ENCODE assay signal across 16 mouse cellular contexts in the genomic region with DNA sequence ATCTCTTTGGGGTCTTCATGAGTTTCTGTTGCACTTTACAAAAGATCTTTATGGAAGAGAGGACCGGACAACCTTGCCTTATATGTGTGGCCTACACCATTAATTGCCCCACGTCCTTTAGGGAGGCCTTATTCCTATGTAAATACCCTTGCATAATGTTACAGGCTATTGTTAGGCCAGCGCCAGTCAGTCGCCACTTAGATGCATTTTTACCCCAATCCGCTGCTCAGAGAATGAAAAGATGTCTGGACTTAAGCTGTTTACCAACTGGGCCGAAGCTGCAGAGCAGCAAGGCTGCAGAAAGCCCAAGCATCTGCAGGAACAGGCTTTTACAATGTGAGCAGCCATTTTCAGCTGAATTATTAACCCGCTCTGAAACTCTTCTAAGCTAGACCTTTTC.
DNase-seq lines count a peak whose midpoint lies in the region; ATAC-seq lines count a peak whose summit lies in the region.
"Had no signal": no experiment of that assay in that cellular context is flagged by ENCODE, and none has a peak within 500 bp of the region (broad histone marks: within the 10 kb centered on the region; RNA-seq: fewer than 3 reads in every experiment).

No protein-coding gene starts in this region.

- H3K27ac ChIP-seq in limb, embryonic 11.5 days (replicated peaks; ENCODE audit: low read depth, low read length), result no peak overlapping the region
- no peak overlapping the region; the same call in 1 of the 2 replicates for H3K27ac ChIP-seq in limb, embryonic 10.5 days
- no peak overlapping the region for H3K27ac ChIP-seq in forebrain, embryonic 15.5 days (replicated peaks)
- 0 out of 2 replicates have a peak overlapping the region, but pooled peaks have one; percentile 51 for H3K27ac ChIP-seq in midbrain, embryonic 16.5 days (ENCODE audit: low read length)

- intact Hi-C loops in left cerebral cortex, postnatal 36 days (cut with DNase I), result no loop called here

- H3K36me3 ChIP-seq in limb, embryonic 11.5 days (ENCODE audit: control insufficient read depth, insufficient read depth, low read length), result no peaks in the 10 kb centered on the region
- no peaks in the 10 kb centered on the region for H3K36me3 ChIP-seq in limb, embryonic 10.5 days
- H3K36me3 ChIP-seq in forebrain, embryonic 15.5 days, result no peaks in the 10 kb centered on the region
- no peaks in the 10 kb centered on the region for H3K36me3 ChIP-seq in midbrain, embryonic 16.5 days (ENCODE audit: control insufficient read depth, insufficient read depth, low read length)

- no peak overlapping the region for H3K4me3 ChIP-seq in limb, embryonic 11.5 days (ENCODE audit: low read depth, low read length)
- no peak overlapping the region for H3K4me3 ChIP-seq in limb, embryonic 10.5 days
- no peak overlapping the region for H3K4me3 ChIP-seq in forebrain, embryonic 15.5 days
- no peak overlapping the region for H3K4me3 ChIP-seq in midbrain, embryonic 16.5 days (ENCODE audit: low read depth, low read length)

- H3K9me3 ChIP-seq in limb, embryonic 11.5 days (ENCODE audit: control insufficient read depth, low read length), result no peaks in the 10 kb centered on the region
- no peaks in the 10 kb centered on the region for H3K9me3 ChIP-seq in limb, embryonic 10.5 days (replicated peaks)
- no peaks in the 10 kb centered on the region for H3K9me3 ChIP-seq in forebrain, embryonic 15.5 days
- H3K9me3 ChIP-seq in midbrain, embryonic 16.5 days (replicated peaks; ENCODE audit: control insufficient read depth, low read length, poor library complexity, severe bottlenecking), result no peaks in the 10 kb centered on the region

- no peak overlapping the region for H3K4me2 ChIP-seq in limb, embryonic 11.5 days (ENCODE audit: low read depth, severe bottlenecking)
- no peak overlapping the region for H3K4me2 ChIP-seq in forebrain, embryonic 15.5 days (replicated peaks)
- H3K4me2 ChIP-seq in midbrain, embryonic 16.5 days (ENCODE audit: low read length), result no peak overlapping the region

- peak; percentile 28 for DNase-seq in limb, embryonic 11.5 days (ENCODE audit: low spot score)
- no peak for DNase-seq in limb, embryonic 10.5 days (ENCODE audit: low spot score)
- peak; percentile 36 for DNase-seq in embryo, embryonic 11 days
- DNase-seq in left cerebral cortex, postnatal 36 days (ENCODE audit: low spot score in 2 of 2), result no peak
- DNase-seq in adrenal gland, postnatal 4 days (ENCODE audit: low spot score in 2 of 2), result no peak
- DNase-seq: adrenal gland, postnatal 14 days; B cell, adult 2 months; cerebellum, adult 8-10 months; heart, postnatal 14 days; kidney, adult 8-10 months; kidney, postnatal 25 days; liver; lung, adult 18-20 months; lung, postnatal 36 days had no signal

- H3K9ac ChIP-seq in limb, embryonic 11.5 days (ENCODE audit: low read length), result no peak overlapping the region
- no peak overlapping the region for H3K9ac ChIP-seq in forebrain, embryonic 15.5 days (replicated peaks)
- no peak overlapping the region for H3K9ac ChIP-seq in midbrain, embryonic 16.5 days (ENCODE audit: low read depth, low read length)

- peaks cover 6% of the 10 kb centered on the region; the same call in 1 of the 2 replicates for H3K4me1 ChIP-seq in limb, embryonic 11.5 days (ENCODE audit: control insufficient read depth, insufficient read depth, low read length)
- peaks cover 37% of the 10 kb centered on the region for H3K4me1 ChIP-seq in limb, embryonic 10.5 days
- H3K4me1 ChIP-seq in forebrain, embryonic 15.5 days, result peaks cover 33% of the 10 kb centered on the region
- H3K4me1 ChIP-seq in midbrain, embryonic 16.5 days (ENCODE audit: control insufficient read depth, insufficient read depth, low read length), result peaks cover 28% of the 10 kb centered on the region

- no peaks in the 10 kb centered on the region for H3K27me3 ChIP-seq in limb, embryonic 11.5 days (ENCODE audit: control insufficient read depth, insufficient read depth, low read length)
- peaks cover 36% of the 10 kb centered on the region for H3K27me3 ChIP-seq in limb, embryonic 10.5 days (ENCODE audit: low read depth, poor library complexity, severe bottlenecking)
- peaks cover 44% of the 10 kb centered on the region for H3K27me3 ChIP-seq in forebrain, embryonic 15.5 days
- no peaks in the 10 kb centered on the region for H3K27me3 ChIP-seq in midbrain, embryonic 16.5 days (ENCODE audit: control insufficient read depth, insufficient read depth, low read depth, low read length)

- no peak for ATAC-seq in limb, embryonic 11.5 days (ENCODE audit: insufficient number of reproducible peaks, low FRiP score, low TSS enrichment, low read depth)
- 0 out of 2 replicates have a peak, but pooled peaks have one; percentile 36 for ATAC-seq in forebrain, embryonic 15.5 days (replicated peaks)
- peak; percentile 53 for ATAC-seq in midbrain, embryonic 16.5 days

- 34% methylated on average over 7 of the region's 7 CpGs for WGBS in limb, embryonic 11.5 days
- WGBS in limb, embryonic 10.5 days, result 40% methylated on average over 7 of the region's 7 CpGs
- WGBS in forebrain, embryonic 15.5 days, result 9% methylated on average over 7 of the region's 7 CpGs
- 16% methylated on average over 7 of the region's 7 CpGs for WGBS in midbrain, embryonic 16.5 days

Comparison
In these comparisons a context has a peak if more than half of its experiments do, and no peak if none do; other contexts are left out.
1. DNase-seq: peak in limb, embryonic 11.5 days (single experiment) and embryo, embryonic 11 days (single experiment); none in limb, embryonic 10.5 days (single experiment), left cerebral cortex, postnatal 36 days (0 of 2) and adrenal gland, postnatal 4 days (0 of 2).